Mouse (Mus musculus) G1E (cell line): ENCODE measurements around the gene Ccn6. TPM values are rescaled to one million over a fixed set of nuclear protein-coding genes. Genes with fewer than 3 reads are reported as not detected.

ENCODE experiments used
- ATAC-seq: 2 replicates; pipeline ENCODE4 v1.8.0; 2016; ENCODE audit warnings: mild to moderate bottlenecking; ENCODE audit not compliant: insufficient number of reproducible peaks, poor library complexity, low FRiP score, severe bottlenecking; ENCODE audit errors: extremely low read depth
- DNase-seq: peaks from one replicate; pipeline ENCODE4 v3.0.0; 2012; ENCODE audit warnings: low spot score
- H3K27me3 ChIP-seq: 2 replicates; pipeline ENCODE4 v1.6.1; 2012; ENCODE audit warnings: mild to moderate bottlenecking, low read length, inconsistent platforms; ENCODE audit not compliant: insufficient read depth
- H3K36me3 ChIP-seq: replicated peaks from 2 replicates; pipeline ENCODE3; 2012; ENCODE audit warnings: mild to moderate bottlenecking, inconsistent platforms
- H3K4me1 ChIP-seq: 2 replicates; pipeline ENCODE4 v1.6.1; 2012; ENCODE audit warnings: low read depth, low read length, inconsistent platforms, mixed read lengths; ENCODE audit not compliant: insufficient read depth
- H3K4me3 ChIP-seq: 2 replicates; pipeline ENCODE4 v1.5.1; 2012; ENCODE audit warnings: low read depth, mild to moderate bottlenecking, inconsistent platforms, low read length, moderate library complexity, mixed read lengths
- H3K9me3 ChIP-seq: replicated peaks from 2 replicates; pipeline ENCODE4 v1.6.1; 2012; ENCODE audit warnings: inconsistent platforms
- CTCF ChIP-seq: IDR thresholded peaks from 2 replicates; pipeline ENCODE4 v1.5.1; 2012; ENCODE audit warnings: low read depth, low read length, inconsistent platforms, mixed read lengths
- GATA1 ChIP-seq: IDR thresholded peaks from 2 replicates; pipeline ENCODE4 v1.6.1; 2012; ENCODE audit warnings: borderline replicate concordance, low read length, inconsistent platforms, mixed read lengths
- GATA2 ChIP-seq: IDR thresholded peaks from 2 replicates; pipeline ENCODE4 v1.6.1; 2012; ENCODE audit warnings: low read depth, low read length, inconsistent platforms, borderline replicate concordance
- POLR2AphosphoS5 ChIP-seq: IDR thresholded peaks from 2 replicates; pipeline ENCODE4 v1.6.1; 2012; ENCODE audit warnings: low read depth, low read length, inconsistent platforms; ENCODE audit not compliant: insufficient replicate concordance
- TAL1 ChIP-seq: conservative IDR thresholded peaks from 2 replicates; pipeline ENCODE4 v1.6.1; 2012; ENCODE audit warnings: low read depth, low read length, inconsistent platforms, mixed read lengths
- polyA plus RNA-seq: library from polyadenylated mRNA; stranded (reverse); fragments of >175 nt; gene quantifications from 2 replicates; pipeline ENCODE4 v1.2.3, GENCODE M21; 2012
- total RNA-seq, 2 experiments: library from RNA; stranded (forward) in 1 of 2; stranded (reverse) in 1 of 2; fragments of 200-1000 nt in 1 of 2; fragments of >200 nt in 1 of 2; fragmentation: Nextera tagmentation in 1 of 2; gene quantifications; 2 replicates each; pipeline ENCODE4 v1.2.3; 2014 to 2017

The Ccn6 gene
- total and polyA plus RNA-seq, 3 experiments, result not detected

DNA sequence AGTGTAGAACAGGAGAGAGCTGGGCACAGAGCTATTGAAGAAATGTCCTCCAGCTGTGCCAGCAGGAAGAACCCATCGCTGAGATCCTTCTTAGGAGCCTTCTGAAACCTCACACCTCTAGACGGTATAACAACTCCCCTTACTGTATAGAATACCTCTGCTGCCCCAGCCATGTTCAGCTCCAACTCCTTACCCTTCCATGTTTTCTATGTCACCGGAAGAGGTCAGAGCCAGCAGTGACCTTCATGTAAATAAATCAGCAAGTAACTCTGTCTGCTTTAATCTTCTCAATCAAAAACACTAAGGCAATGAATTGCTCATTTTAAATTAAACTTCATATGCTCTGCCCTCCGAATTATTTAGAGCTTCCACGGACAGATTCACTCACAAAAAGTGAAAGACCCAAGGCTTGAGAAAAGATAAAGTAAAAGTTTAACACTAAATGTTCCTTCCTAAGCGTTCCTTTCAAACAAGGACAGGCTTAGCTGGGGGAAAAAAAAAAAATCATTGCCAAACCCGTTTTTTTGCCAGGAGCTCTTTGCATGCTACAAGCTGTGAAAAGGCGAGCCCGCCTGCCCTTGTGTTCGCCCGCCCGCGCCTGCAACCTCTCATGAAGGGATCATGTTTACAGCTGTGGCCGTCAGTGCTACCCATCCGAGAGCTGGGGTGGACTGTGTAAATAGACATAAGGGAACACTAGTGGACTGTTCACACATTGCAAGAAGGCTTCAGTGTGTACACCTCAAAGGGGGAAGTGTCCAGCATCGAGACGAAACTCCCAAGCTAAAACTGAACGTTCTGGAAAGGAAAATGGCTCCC, 719 bp downstream of the Ccn6 start:
- TF ChIP-seq POLR2AphosphoS5 (no peak), CTCF (no peak), TAL1 (no peak), GATA2 (no peak), GATA1 (no peak)
- Histone ChIP-seq H3K27me3 (peaks cover 53% of the 10 kb centered on the region), H3K4me1 (peaks cover 4% of the 10 kb centered on the region), H3K9me3 (no peaks in the 10 kb centered on the region), H3K4me3 (no peak overlapping the region), H3K36me3 (peaks cover 4% of the 10 kb centered on the region)
- DNase-seq, result no peak
- no peak for ATAC-seq

DNA sequence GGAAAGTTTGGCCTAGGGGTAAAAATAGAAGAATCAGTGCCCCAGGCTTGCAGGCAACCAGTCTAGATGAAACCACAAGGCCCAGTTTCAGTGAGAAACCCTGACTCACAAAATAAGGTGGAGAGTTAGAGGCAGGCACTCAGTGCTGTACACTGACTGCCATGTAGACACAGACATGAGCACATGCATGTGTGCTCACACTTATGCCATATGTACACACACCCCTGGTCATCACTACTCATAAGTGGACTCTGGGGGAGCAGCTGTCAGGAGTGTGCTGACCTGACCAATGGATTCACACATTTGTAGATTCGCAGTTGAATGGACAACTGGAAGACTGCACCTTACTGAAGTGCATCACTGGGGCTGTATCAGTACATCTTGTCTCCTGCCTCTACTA, 2.2 kb downstream of the Ccn6 start:
- TF ChIP-seq CTCF, result no peak
- TF ChIP-seq POLR2AphosphoS5, result no peak
- no peak for TF ChIP-seq GATA2
- TF ChIP-seq TAL1, result no peak
- no peak for TF ChIP-seq GATA1
- Histone ChIP-seq H3K9me3 (no peaks in the 10 kb centered on the region), H3K27me3 (peaks cover 39% of the 10 kb centered on the region), H3K4me1 (peaks cover 4% of the 10 kb centered on the region), H3K36me3 (peaks cover 7% of the 10 kb centered on the region), H3K4me3 (no peak overlapping the region)
- no peak for DNase-seq
- ATAC-seq, result no peak

- Histone ChIP-seq H3K4me3 (no peak overlapping the region), H3K27me3 (peaks cover 13% of the 10 kb centered on the region), H3K4me1 (peaks cover 4% of the 10 kb centered on the region), H3K36me3 (peaks cover 19% of the 10 kb centered on the region), H3K9me3 (no peaks in the 10 kb centered on the region)
- no peak for TF ChIP-seq CTCF
- TF ChIP-seq GATA1, result no peak
- TF ChIP-seq POLR2AphosphoS5, result no peak
- TF ChIP-seq TAL1, result no peak
- no peak for TF ChIP-seq GATA2
- ATAC-seq (no peak), DNase-seq (no peak)
Observed at GRCm38 (mm10) chr10:39158306-39158705, 5.3 kb downstream of the Ccn6 start.

- ATAC-seq (no peak), DNase-seq (no peak)
- Histone ChIP-seq H3K4me3 (no peak overlapping the region), H3K4me1 (peaks cover 4% of the 10 kb centered on the region), H3K36me3 (peaks cover 25% of the 10 kb centered on the region), H3K27me3 (peaks cover 7% of the 10 kb centered on the region; the same call in 1 of the 2 replicates), H3K9me3 (no peaks in the 10 kb centered on the region)
- TF ChIP-seq TAL1 (no peak), GATA1 (no peak), CTCF (no peak), POLR2AphosphoS5 (no peak), GATA2 (no peak)
Observed at GRCm38 (mm10) chr10:39157321-39157720, 6.3 kb downstream of the Ccn6 start.

DNA sequence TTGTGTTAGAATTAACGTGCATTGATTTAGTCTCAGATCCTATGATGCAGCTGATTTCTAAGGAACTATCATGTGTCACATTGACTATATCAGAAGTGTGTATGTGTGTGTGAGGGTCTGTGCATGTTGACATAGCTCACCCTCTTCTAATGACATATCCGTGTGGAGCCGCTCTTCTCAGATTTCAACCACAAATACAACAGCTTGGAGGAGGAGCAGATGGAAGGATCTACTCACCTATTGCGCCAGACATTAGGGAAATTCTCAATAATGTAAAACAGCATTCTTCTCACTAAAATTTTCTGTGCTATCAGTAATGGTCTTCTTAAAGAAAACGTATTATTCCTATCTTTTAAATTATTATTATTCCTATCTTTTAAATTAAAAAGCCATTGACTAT, 6.9 kb downstream of the Ccn6 start:
- Histone ChIP-seq H3K4me1 (peaks cover 4% of the 10 kb centered on the region), H3K27me3 (peaks cover 7% of the 10 kb centered on the region; the same call in 1 of the 2 replicates), H3K4me3 (no peak overlapping the region), H3K9me3 (no peaks in the 10 kb centered on the region), H3K36me3 (peaks cover 29% of the 10 kb centered on the region)
- TF ChIP-seq POLR2AphosphoS5 (no peak), TAL1 (no peak), GATA1 (no peak), GATA2 (no peak), CTCF (no peak)
- no peak for DNase-seq
- ATAC-seq, result no peak

GRCm38 (mm10) chr10:39142216-39142615, 21.4 kb downstream of the Ccn6 start:
- no peak for ATAC-seq

More at GRCm38 (mm10) chr10:39142216-39142615, 21.4 kb downstream of the Ccn6 start:
- H3K9me3 ChIP-seq, result no peaks in the 10 kb centered on the region
- H3K27me3 ChIP-seq, result no peaks in the 10 kb centered on the region
- H3K36me3 ChIP-seq, result peaks cover 85% of the 10 kb centered on the region
- no peak for TF ChIP-seq GATA2
- no peak for TF ChIP-seq CTCF
- TF ChIP-seq POLR2AphosphoS5, result no peak
- TF ChIP-seq GATA1, result no peak
- no peak for TF ChIP-seq TAL1
- no peak overlapping the region for H3K4me3 ChIP-seq
- H3K4me1 ChIP-seq, result no peaks in the 10 kb centered on the region; the same call in 1 of the 2 replicates
- DNase-seq, result no peak
